Mouse (Mus musculus) limb, embryonic 11.5 days (tissue): ENCODE measurements around the gene Smc3. TPM values are rescaled to one million over a fixed set of nuclear protein-coding genes. Genes with fewer than 3 reads are reported as not detected.

ENCODE experiments used
- ATAC-seq: fragments of 200-750 bp; cut with Nextera tagmentation; 2 replicates; pipeline ENCODE4 v1.8.0; 2017; ENCODE audit warnings: low read depth; ENCODE audit not compliant: insufficient number of reproducible peaks, low FRiP score, low TSS enrichment
- DNase-seq: peaks from one replicate; pipeline ENCODE4 v3.0.0-alpha.2; 2015; ENCODE audit warnings: low spot score
- H3K27ac ChIP-seq: fragments of 300-500 bp; sonication (generic); replicated peaks from 2 replicates; pipeline ENCODE4 v1.5.1; 2014; ENCODE audit warnings: low read depth, mild to moderate bottlenecking, low read length
- H3K27me3 ChIP-seq: fragments of 300-500 bp; sonication (generic); 2 replicates; pipeline ENCODE4 v1.6.1; 2014; ENCODE audit warnings: mild to moderate bottlenecking, low read length, mixed read lengths; ENCODE audit not compliant: control insufficient read depth, insufficient read depth
- H3K36me3 ChIP-seq: fragments of 300-500 bp; sonication (generic); 2 replicates; pipeline ENCODE4 v1.6.1; 2014; ENCODE audit warnings: mild to moderate bottlenecking, low read length, moderate library complexity, mixed read lengths; ENCODE audit not compliant: control insufficient read depth, insufficient read depth
- H3K4me1 ChIP-seq: fragments of 300-500 bp; sonication (generic); 2 replicates; pipeline ENCODE4 v1.6.1; 2014; ENCODE audit warnings: low read length, mixed read lengths; ENCODE audit not compliant: control insufficient read depth, insufficient read depth
- H3K4me2 ChIP-seq: fragments of 300-500 bp; sonication (generic); 2 replicates; pipeline ENCODE4 v1.6.1; 2014; ENCODE audit warnings: low read depth, mild to moderate bottlenecking, moderate library complexity; ENCODE audit not compliant: severe bottlenecking
- H3K4me3 ChIP-seq: fragments of 300-500 bp; sonication (generic); 2 replicates; pipeline ENCODE4 v1.5.1; 2014; ENCODE audit warnings: low read depth, low read length
- H3K9ac ChIP-seq: fragments of 300-500 bp; sonication (generic); 2 replicates; pipeline ENCODE4 v1.6.1; 2014; ENCODE audit warnings: mild to moderate bottlenecking, low read length
- H3K9me3 ChIP-seq: fragments of 300-500 bp; sonication (generic); 2 replicates; pipeline ENCODE4 v1.6.1; 2016; ENCODE audit warnings: low read length; ENCODE audit not compliant: control insufficient read depth
- WGBS: fragments of 180-500 bp; shearing (Covaris S2); extraction: QIAGEN DNeasy Blood & Tissue Kit; methylation state at CpG from one replicate; pipeline ENCODE4 v1.1.7; 2014; 5-methylcytosine and 5-hydroxymethylcytosine counted together
- polyA plus RNA-seq: library from polyadenylated mRNA; unstranded; fragments of >200 nt; fragmentation: Nextera tagmentation; extraction: Ambion mirVana; gene quantifications from 2 replicates; pipeline ENCODE4 v1.2.1, GENCODE M21; 2014

The Smc3 gene
- polyA plus RNA-seq, 1 experiment from 2014 or later, result 92.8 TPM

DNA sequence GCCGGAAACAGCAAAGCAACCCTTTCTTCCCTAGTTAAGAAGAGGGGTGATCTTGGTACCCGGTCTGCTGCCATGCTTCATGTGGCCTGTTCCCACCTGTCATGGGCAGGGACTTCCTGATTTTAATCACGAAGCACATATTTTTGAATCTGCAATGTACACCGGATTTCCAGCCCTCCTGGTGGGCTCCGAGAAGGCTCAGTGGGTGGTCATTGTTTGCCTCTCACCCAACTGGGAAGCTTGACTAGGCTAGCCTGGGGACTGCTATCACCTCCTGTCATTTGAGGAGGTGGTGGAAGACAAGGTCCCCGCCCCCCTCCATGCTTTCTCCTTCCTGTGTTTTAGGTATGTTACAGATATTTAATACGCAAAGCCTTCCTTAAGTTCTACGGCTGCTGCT lies 82.2 kb downstream of the Smc3 start:
- H3K27me3 ChIP-seq, result peaks cover 14% of the 10 kb centered on the region

DNA sequence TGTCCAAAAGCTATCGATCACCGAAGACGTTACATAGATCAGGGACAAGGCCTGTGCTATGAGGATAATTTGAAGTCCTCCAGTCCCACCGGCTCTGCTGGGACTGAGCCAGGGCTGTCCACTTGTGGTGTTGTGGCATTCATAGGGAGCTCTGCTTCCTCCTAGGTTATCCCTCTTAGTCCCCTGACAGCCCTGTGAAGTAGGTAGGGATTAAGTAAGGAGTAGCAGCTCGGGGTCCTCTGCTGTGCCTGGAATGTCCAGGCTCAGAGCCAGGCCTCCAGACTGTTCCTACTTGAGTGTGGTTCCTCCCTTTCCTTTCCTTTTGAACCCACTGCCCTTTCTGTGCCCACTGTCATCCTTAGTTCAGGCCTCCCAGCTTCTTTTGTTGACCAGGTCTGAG lies 87.4 kb downstream of the Smc3 start:
- H3K36me3 ChIP-seq, result no peaks in the 10 kb centered on the region
- H3K4me1 ChIP-seq, result no peaks in the 10 kb centered on the region
- 91% methylated on average over 5 of the region's 5 CpGs for WGBS
- no peak for ATAC-seq
- H3K27me3 ChIP-seq, result no peaks in the 10 kb centered on the region
- H3K4me3 ChIP-seq, result no peak overlapping the region
- H3K9me3 ChIP-seq, result no peaks in the 10 kb centered on the region
- H3K27ac ChIP-seq, result no peak overlapping the region
- H3K9ac ChIP-seq, result no peak overlapping the region
- DNase-seq, result no peak
- H3K4me2 ChIP-seq, result no peak overlapping the region

More for the DNA sequence above, 82.2 kb downstream of the Smc3 start:
- DNase-seq (no peak), ATAC-seq (no peak; the same call in 1 of the 2 replicates)
- 32% methylated on average over 8 of the region's 8 CpGs for WGBS
- H3K9ac ChIP-seq, result no peak overlapping the region
- no peak overlapping the region for H3K27ac ChIP-seq
- H3K36me3 ChIP-seq, result no peaks in the 10 kb centered on the region
- H3K4me3 ChIP-seq, result no peak overlapping the region
- no peaks in the 10 kb centered on the region for H3K4me1 ChIP-seq
- H3K9me3 ChIP-seq, result no peaks in the 10 kb centered on the region
- no peak overlapping the region for H3K4me2 ChIP-seq

DNA sequence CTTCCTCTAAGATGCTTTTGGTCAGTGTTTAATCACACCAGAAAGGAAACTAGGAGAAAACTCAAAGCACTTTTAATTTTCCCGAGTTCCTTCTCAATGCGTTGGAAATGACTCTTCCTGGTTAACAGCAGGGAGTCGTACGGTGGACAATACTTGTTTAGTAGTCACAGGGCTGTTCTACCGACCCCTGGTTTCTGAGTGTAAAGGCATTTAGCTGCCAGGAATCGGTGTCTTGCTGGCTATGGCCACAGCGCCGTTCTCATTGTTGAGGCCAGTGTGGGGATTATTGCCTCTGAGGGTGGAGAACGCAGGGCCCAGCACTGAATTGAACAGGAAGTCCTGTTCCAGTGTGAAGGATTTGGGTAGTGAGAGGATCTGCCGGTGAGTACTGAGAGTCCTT lies 90.6 kb downstream of the Smc3 start:
- 80% methylated on average over 10 of the region's 10 CpGs for WGBS
- H3K27ac ChIP-seq, result no peak overlapping the region
- H3K36me3 ChIP-seq, result no peaks in the 10 kb centered on the region
- no peak overlapping the region for H3K9ac ChIP-seq
- H3K4me2 ChIP-seq, result no peak overlapping the region
- H3K9me3 ChIP-seq, result no peaks in the 10 kb centered on the region
- ATAC-seq, result no peak
- H3K4me3 ChIP-seq, result no peak overlapping the region
- no peak for DNase-seq
- H3K27me3 ChIP-seq, result no peaks in the 10 kb centered on the region
- no peaks in the 10 kb centered on the region for H3K4me1 ChIP-seq

DNA sequence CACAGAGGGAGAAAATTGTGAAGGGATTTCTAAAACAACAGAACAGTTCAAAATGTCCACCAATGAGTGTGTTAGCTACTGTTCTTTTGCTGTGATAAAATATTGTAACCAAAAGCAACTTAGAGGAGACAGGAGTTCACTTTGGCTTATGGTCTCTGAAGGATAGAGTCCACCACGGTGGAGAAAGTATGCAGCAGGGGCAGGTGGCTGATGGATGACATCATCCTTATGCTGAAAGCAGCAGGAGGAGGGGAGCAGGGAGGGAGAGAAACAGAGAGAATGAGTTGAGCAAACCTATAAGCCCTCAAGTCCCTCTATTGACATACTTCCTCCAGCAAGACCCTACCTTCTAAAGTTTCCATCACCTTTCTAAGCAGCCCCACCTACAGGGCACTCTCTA lies 93.8 kb downstream of the Smc3 start:
- no peak for DNase-seq
- no peak overlapping the region for H3K27ac ChIP-seq
- no peaks in the 10 kb centered on the region for H3K27me3 ChIP-seq
- H3K9me3 ChIP-seq, result no peaks in the 10 kb centered on the region
- H3K4me3 ChIP-seq, result no peak overlapping the region
- 58% methylated on average over 1 of the region's 1 CpGs for WGBS
- no peak for ATAC-seq
- H3K4me1 ChIP-seq, result peaks cover 2% of the 10 kb centered on the region; the same call in 1 of the 2 replicates
- H3K4me2 ChIP-seq, result no peak overlapping the region
- H3K9ac ChIP-seq, result no peak overlapping the region
- H3K36me3 ChIP-seq, result no peaks in the 10 kb centered on the region

Other genes with a start within 250 kb of the Smc3 start
- gene Gm10197, start 228.6 kb upstream of the Smc3 start, polyA plus RNA-seq, result not detected in 2 replicates
- gene Smndc1, start 209.8 kb upstream of the Smc3 start, polyA plus RNA-seq, result 62.2 and 64.4 TPM in 2 replicates
- gene Dusp5, start 71.3 kb upstream of the Smc3 start, polyA plus RNA-seq, result 3.5 and 3.8 TPM in 2 replicates
- 471 and 513 TPM in 2 replicates for gene Nutf2-ps1, start 11.3 kb upstream of the Smc3 start, polyA plus RNA-seq
- gene Rbm20, start 76.9 kb downstream of the Smc3 start, polyA plus RNA-seq, result 2.4 and 2.7 TPM in 2 replicates